Mouse (Mus musculus) kidney, adult 2 months (tissue): ENCODE measurements around the gene Abt1.

Experiments
- CTCF ChIP-seq: fragments of 200-500 bp; conservative IDR thresholded peaks from 2 replicates; pipeline ENCODE4 v1.5.1; 2011; ENCODE audit warnings: low read depth, mild to moderate bottlenecking, control low read depth, low read length, moderate library complexity, mixed read lengths; ENCODE audit not compliant: insufficient read depth, insufficient read length
- POLR2A ChIP-seq: fragments of 200-500 bp; IDR thresholded peaks from one replicate; pipeline ENCODE4 v1.6.1; 2011; ENCODE audit warnings: low read depth, low read length, control low read depth

GRCm38 (mm10) chr13:23448758-23449157 lies 25.1 kb upstream of the Abt1 start:
- TF ChIP-seq POLR2A = no peak
- TF ChIP-seq CTCF = no peak
